Mouse (Mus musculus) stomach, adult 2 months (tissue): Measurements from ENCODE around the gene Hist2h2be. TPM values are rescaled to one million over a fixed set of nuclear protein-coding genes. Genes with fewer than 3 reads are reported as not detected.

ENCODE experiments used
- polyA plus RNA-seq: library from polyadenylated mRNA; depleted of rRNA; stranded (reverse); fragments of >200 nt; gene quantifications from 2 replicates; pipeline ENCODE4 v1.2.3, GENCODE M21; 2012; rRNA removed

The Hist2h2be gene
- polyA plus RNA-seq: 0.98 and 1.5 TPM in 2 replicates

DNA sequence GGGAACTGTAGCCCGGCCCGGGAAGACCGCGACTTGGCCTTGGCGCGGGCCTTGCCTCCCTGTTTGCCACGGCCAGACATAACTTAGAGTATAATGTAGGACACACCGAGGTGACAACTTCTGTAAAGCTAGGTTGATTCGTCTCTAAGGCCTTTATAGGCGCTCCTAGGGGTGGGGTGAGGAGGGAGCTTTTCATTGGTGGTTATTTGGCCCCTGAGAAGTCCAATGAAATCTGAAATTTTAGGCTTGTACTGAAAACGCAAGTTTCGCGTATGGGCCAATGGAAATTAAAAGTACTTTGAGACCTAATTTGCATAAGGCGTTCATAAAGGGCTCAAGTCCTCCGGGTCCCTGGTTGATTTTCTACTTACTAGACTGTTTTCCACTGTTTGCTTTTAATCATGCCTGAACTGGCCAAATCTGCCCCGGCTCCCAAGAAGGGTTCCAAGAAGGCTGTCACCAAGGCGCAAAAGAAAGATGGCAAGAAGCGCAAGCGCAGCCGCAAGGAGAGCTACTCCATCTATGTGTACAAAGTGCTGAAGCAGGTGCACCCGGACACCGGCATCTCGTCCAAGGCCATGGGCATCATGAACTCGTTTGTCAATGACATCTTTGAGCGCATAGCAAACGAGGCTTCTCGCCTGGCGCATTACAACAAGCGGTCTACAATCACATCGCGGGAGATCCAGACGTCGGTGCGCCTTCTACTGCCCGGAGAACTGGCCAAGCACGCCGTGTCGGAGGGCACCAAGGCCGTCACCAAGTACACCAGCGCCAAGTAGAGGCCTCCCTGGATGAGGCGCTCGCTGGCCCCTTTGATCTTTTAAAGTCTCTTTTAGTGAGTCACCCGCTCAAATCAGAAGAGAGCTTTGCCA lies at the start of gene Hist2h2be, which contains the start of gene Hist2h2ac:
TSS of gene Hist2h2be (plus strand) at position 355 of the 875 bp plus-strand sequence.
TSS of gene Hist2h2ac (minus strand) at position 116 of the 875 bp plus-strand sequence.

DNA sequence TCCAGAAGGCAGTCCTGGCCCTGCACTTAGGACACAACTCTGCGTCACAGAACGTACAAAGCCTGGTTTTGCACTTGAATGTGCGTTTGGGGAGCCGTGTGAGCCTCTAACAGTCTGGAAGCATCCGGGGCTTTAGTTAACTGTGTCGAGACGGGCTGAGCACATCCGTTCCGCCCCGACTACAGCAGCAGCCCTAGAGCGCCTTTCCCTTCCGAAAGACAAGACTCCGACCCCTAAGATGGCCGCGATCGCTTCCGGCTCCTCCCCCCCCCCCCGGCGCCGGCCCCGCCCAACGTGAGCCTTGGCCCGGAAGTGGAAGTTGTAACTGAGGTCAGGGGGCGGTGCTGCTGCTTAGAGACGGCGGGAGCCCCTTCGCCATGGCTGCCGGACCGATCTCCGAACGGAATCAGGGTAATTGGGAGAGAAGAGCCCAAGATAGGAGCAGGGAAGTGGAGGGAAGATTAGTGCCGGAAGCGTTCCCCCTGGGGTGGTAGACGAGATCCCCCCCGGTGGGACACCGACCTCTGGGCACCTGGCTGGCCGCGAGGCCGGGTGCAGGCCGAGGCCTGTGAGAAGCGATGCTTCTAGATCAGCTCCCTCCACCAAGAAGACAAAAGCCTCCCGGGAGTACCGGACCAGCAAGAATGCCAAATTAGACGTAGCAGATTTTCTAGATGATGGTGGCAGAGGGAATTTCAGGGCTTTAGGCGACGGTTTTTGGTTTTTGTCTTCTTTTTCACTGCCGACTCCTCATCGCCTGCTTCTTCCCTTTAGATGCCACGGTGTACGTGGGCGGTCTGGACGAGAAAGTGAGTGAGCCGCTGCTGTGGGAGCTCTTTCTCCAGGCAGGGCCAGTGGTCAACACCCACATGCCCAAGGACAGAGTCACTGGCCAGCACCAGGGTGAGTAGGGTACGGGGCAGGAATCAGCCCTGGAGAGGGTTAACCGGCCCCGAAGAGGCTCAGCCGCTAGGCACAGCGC lies 48.4 kb upstream of the Hist2h2be start, which contains the start of gene Sf3b4:
TSS of gene Sf3b4 (plus strand) at position 136 of the 982 bp plus-strand sequence.

DNA sequence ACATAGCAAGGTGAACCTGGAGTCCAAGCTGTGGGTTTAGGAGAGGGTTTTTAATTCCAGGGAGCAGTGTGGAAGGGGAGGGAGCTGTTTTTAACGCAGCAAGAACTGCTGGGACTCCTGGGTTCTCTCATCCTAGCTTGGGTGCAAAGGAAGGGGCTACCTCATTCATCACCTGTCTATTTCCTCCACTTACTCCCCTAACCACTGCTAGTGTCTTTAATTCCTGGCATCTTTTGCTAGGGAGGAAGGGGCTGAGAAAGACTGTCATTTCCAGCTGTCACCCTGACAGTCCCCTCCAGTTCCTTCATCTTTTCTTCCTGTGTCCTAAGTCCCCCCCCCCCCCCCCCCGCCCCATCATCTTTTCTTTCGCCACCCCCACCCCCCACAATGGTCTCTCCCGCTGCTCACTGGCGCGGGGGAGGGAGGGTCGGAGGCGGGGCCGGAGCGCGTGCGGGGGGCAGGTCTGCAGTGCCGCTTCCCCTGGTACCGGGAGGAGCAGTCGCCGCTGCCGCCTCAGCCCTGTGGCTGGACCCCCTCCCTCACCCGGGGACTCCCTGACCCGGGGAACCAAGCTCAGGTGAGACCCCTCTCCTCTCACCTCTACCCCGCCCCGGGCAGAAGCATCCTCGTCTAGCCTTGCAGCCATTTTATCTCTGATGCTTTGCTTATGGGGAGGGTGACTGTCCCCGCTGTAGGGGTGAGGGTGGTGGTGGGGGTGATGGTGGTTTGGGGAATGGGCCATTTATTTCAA lies 40.0 kb upstream of the Hist2h2be start, which contains the start of gene Sv2a:
TSS of gene Sv2a (plus strand) at position 425 of the 751 bp plus-strand sequence.

DNA sequence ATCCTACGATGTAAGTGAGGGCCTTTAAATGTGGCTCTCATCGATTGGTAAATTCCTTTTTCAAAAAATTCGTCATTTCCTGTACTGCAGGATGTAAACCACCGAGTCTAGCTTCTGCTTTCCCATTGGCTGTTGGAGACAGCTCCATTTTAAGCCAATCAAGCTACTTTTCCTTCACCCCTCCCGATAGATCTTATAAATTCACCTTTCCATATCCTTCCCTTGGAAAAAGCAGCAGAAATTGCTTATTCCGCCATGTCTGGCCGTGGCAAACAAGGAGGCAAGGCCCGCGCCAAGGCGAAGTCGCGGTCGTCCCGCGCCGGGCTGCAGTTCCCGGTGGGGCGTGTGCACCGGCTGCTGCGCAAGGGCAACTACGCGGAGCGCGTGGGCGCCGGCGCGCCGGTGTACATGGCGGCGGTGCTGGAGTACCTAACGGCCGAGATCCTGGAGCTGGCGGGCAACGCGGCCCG lies 1.2 kb upstream of the Hist2h2be start, which contains the start of the genes Bola1 and Hist2h2ab:
TSS of gene Bola1 (minus strand) at position 49 of the 470 bp plus-strand sequence.
TSS of gene Hist2h2ab (plus strand) at position 205 of the 470 bp plus-strand sequence.

DNA sequence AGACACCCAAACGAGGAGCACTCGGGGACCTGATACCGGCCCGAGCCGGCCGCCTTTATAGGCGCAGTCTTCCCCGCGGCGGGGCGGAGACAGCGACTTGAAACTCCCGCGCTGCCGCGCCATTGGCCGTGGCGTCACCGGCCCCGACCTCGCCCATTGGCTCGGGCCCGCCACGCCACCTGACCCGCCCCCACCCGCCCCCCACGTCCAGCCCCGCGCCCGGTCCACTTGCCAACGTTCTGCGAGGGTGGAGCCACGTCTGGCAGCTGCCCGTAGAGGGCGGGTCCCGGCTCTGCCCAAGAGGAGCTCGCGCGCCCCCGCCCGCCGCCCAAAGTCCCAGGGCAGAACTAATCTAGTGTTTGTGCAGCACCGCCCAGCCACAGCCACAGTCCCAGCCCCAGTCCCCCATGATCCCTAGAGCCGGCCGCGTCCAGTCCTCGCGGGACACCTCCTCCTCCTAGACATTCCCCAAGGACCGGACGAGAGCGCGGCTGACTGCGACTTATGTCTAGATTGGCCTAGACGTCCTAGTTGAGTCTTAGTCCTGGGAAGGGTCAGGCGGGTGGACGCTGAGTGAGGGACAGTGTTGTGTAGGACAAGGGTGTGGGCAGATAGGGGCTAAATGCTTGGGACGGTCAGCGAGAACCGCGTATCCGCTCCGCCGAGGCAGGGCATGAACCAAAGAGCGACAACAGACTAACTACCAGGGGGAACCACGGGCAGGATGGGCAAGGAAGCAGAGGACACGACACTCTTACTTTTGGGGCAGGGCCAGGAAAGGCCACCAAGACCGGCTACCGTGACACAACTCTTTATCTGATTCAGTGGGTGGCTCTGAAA lies 18.3 kb downstream of the Hist2h2be start, which contains the start of gene Hist2h3c2:
TSS of gene Hist2h3c2 (minus strand) at position 174 of the 840 bp plus-strand sequence.

DNA sequence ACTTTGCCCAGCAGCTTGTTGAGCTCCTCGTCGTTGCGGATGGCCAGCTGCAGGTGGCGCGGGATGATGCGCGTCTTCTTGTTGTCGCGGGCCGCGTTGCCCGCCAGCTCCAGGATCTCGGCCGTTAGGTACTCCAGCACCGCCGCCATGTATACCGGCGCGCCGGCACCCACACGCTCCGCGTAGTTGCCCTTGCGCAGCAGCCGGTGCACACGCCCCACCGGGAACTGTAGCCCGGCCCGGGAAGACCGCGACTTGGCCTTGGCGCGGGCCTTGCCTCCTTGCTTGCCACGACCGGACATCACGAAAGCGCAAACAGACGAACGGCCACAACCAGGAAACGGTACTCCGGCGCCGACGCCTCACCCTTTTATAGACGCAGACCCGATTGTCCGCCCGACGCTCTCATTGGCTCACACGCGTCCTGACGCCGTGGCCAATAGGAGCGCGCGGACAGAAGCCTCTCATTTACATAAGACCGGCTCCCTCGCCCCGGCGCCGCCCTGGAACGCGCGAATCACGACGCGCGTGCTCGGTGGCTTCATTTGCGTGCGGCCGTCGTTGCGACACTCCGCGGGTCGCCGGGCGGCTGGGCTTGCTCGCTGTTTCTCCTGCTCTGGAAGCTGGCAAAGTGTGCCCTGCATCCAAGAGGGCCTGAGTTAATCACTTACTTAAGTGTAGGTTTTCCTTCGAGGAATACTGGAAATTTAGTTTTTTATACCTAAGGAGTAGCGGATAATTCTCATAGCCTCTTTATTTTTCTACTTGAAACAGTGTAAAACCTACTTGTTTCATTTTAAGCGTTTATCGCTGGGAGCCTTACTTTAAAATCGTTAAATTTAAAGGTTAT lies 19.3 kb downstream of the Hist2h2be start, which contains the start of gene Hist2h2aa2:
TSS of gene Hist2h2aa2 (minus strand) at position 328 of the 850 bp plus-strand sequence.

DNA sequence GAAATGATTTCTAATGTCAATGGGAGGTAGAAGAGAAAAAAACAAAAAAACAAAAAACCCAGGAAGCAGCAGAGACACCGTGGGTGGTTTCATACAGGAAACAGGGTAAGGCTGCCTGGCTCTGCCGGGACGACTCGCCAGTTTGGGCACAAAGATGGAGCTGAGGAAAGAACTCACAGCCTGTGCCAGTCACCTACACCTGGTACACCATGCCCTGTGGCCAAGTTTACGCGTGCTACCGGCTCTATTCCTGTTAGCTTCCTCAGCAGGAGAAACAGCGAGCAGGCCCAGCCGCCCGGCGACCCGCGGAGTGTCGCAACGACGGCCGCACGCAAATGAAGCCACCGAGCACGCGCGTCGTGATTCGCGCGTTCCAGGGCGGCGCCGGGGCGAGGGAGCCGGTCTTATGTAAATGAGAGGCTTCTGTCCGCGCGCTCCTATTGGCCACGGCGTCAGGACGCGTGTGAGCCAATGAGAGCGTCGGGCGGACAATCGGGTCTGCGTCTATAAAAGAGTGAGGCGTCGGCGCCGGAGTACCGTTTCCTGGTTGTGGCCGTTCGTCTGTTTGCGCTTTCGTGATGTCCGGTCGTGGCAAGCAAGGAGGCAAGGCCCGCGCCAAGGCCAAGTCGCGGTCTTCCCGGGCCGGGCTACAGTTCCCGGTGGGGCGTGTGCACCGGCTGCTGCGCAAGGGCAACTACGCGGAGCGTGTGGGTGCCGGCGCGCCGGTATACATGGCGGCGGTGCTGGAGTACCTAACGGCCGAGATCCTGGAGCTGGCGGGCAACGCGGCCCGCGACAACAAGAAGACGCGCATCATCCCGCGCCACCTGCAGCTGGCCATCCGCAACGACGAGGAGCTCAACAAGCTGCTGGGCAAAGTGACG lies 24.3 kb downstream of the Hist2h2be start, which contains the start of gene Hist2h2aa1:
TSS of gene Hist2h2aa1 (plus strand) at position 495 of the 884 bp plus-strand sequence.

DNA sequence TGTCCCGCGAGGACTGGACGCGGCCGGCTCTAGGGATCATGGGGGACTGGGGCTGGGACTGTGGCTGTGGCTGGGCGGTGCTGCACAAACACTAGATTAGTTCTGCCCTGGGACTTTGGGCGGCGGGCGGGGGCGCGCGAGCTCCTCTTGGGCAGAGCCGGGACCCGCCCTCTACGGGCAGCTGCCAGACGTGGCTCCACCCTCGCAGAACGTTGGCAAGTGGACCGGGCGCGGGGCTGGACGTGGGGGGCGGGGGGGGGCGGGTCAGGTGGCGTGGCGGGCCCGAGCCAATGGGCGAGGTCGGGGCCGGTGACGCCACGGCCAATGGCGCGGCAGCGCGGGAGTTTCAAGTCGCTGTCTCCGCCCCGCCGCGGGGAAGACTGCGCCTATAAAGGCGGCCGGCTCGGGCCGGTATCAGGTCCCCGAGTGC lies 25.5 kb downstream of the Hist2h2be start, which contains the start of gene Hist2h3c1:
TSS of gene Hist2h3c1 (plus strand) at position 259 of the 430 bp plus-strand sequence.

DNA sequence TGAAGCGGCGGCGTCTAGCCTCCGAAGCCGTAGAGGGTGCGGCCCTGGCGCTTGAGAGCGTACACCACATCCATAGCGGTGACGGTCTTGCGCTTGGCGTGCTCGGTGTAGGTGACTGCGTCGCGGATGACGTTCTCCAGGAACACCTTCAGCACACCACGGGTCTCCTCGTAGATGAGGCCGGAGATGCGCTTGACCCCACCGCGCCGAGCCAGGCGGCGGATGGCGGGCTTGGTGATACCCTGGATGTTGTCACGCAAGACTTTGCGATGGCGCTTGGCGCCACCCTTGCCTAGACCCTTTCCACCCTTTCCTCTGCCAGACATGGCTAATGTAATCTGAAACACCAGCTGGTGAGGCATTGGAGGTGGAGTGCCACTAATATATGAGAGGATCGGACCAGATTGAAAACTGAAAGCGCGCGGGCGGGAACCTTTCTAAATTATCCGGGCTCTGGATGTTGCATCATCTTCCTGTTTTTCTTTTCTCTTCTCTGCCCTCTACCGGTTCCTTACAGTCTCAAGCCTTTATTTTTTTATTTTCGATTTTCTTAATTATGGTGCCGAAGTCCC lies 42.1 kb downstream of the Hist2h2be start, which contains the start of gene Hist2h4:
TSS of gene Hist2h4 (minus strand) at position 333 of the 572 bp plus-strand sequence.

DNA sequence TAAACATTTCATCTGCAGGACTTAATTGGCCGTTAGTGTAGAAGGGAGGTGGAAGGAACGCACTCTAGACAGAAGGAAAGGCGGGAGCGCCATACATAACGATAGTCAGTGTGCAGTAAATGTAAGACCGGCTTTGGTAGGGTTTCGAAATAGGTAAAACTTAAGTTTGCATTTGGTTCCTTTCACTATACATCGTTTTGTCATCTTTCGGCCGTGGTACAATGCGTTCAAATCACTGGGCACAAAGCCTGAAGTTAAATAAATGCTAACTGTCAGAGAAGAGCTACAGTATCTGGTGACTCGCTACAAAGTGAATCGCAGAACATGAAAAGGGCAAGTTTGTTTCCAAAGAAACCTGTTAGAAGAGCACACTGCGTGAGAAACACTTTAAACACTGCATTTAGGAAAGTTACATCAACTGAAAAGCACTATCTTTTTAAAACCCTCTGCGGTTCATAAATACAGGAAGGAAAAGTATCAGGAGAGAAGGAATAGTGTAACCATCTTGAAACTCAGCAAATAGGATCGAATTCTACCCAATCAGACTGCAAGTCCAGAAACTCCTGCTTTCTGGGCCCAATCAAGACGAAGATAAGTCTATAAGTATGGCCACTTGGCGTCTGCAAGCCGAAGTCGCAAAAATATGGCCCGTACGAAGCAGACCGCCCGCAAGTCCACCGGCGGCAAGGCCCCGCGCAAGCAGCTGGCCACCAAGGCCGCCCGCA lies 47.3 kb downstream of the Hist2h2be start, which contains the start of gene Hist2h3b:
TSS of gene Hist2h3b (plus strand) at position 604 of the 725 bp plus-strand sequence.

DNA sequence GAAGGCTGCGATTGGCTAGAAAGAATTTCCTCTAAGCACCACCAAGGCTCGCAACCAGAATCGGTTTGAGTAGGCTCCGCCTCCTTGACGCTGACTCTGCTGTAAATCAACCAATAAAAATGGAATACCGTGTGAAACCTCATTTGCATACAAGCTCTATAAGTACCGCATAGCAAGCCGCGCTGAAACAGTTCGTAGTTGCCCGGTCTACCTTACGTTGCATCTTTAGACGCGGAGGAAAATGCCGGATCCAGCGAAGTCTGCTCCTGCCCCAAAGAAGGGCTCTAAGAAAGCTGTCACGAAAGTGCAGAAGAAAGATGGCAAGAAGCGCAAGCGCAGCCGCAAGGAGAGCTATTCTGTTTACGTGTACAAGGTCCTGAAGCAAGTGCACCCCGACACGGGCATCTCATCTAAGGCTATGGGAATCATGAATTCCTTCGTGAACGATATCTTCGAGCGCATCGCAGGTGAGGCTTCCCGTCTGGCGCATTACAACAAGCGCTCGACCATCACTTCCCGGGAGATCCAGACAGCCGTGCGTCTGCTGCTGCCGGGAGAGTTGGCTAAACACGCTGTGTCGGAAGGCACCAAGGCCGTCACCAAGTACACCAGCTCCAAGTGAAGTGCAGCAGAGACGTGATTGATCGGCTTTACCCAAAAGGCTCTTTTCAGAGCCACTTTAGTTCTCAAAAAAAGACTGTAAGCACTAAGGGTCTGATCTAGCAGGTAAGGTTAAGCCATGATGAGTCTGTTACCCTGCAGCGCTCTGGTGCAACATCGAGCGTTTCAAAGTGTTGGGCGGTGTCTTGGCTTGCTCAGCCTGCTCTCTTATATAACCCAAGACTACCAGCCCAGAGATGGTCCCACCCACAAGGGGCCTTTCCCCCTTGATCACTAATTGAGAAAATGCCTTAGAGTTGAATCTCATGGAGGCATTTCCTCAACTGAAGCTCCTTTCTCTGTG lies 48.9 kb downstream of the Hist2h2be start, which contains the start of gene Hist2h2bb:
TSS of gene Hist2h2bb (plus strand) at position 242 of the 964 bp plus-strand sequence.

